Mouse (Mus musculus) hindbrain, embryonic 13.5 days (tissue): Measurements from ENCODE around the gene AL731706.1. TPM values are rescaled to one million over a fixed set of nuclear protein-coding genes. Genes with fewer than 3 reads are reported as not detected.
"Not testable (repeated sequence)": the region's sequence is repeated elsewhere in the genome, so short reads cannot be mapped to it uniquely, and the experiment has no call there.

Experiments
- ATAC-seq: fragments of 200-750 bp; cut with Nextera tagmentation; 2 replicates; pipeline ENCODE4 v1.8.0; 2017; ENCODE audit warnings: moderate TSS enrichment; ENCODE audit not compliant: low FRiP score
- H3K27ac ChIP-seq: fragments of 300-500 bp; sonication (generic); 2 replicates; pipeline ENCODE4 v1.5.1; 2015; ENCODE audit warnings: inconsistent platforms, mild to moderate bottlenecking, moderate library complexity
- H3K27me3 ChIP-seq: fragments of 300-500 bp; sonication (generic); 2 replicates; pipeline ENCODE4 v1.6.1; 2015; ENCODE audit warnings: mild to moderate bottlenecking, inconsistent platforms
- H3K36me3 ChIP-seq: fragments of 300-500 bp; sonication (generic); 2 replicates; pipeline ENCODE4 v1.6.1; 2015; ENCODE audit warnings: mild to moderate bottlenecking, inconsistent platforms
- H3K4me1 ChIP-seq: fragments of 300-500 bp; sonication (generic); replicated peaks from 2 replicates; pipeline ENCODE4 v1.6.1; 2015; ENCODE audit warnings: inconsistent platforms
- H3K4me2 ChIP-seq: fragments of 300-500 bp; sonication (generic); 2 replicates; pipeline ENCODE4 v1.6.1; 2015; ENCODE audit warnings: inconsistent platforms, mild to moderate bottlenecking, moderate library complexity
- H3K4me3 ChIP-seq: fragments of 300-500 bp; sonication (generic); 2 replicates; pipeline ENCODE4 v1.5.1; 2015; ENCODE audit warnings: mild to moderate bottlenecking, inconsistent platforms
- H3K9ac ChIP-seq: fragments of 300-500 bp; sonication (generic); 2 replicates; pipeline ENCODE4 v1.6.1; 2015; ENCODE audit warnings: mild to moderate bottlenecking, inconsistent platforms
- H3K9me3 ChIP-seq: fragments of 300-500 bp; sonication (generic); 2 replicates; pipeline ENCODE4 v1.6.1; 2016; ENCODE audit warnings: inconsistent platforms
- WGBS: fragments of 180-500 bp; shearing (Covaris S2); methylation state at CpG from one replicate; pipeline ENCODE4 v1.1.7; 2015; 5-methylcytosine and 5-hydroxymethylcytosine counted together
- polyA plus RNA-seq: library from polyadenylated mRNA; unstranded; fragments of >200 nt; fragmentation: Nextera tagmentation; extraction: Ambion mirVana; gene quantifications from 2 replicates; pipeline ENCODE4 v1.2.1, GENCODE M21; 2015

The AL731706.1 gene
- polyA plus RNA-seq, 1 experiment from 2014 or later: 23.0 TPM

DNA sequence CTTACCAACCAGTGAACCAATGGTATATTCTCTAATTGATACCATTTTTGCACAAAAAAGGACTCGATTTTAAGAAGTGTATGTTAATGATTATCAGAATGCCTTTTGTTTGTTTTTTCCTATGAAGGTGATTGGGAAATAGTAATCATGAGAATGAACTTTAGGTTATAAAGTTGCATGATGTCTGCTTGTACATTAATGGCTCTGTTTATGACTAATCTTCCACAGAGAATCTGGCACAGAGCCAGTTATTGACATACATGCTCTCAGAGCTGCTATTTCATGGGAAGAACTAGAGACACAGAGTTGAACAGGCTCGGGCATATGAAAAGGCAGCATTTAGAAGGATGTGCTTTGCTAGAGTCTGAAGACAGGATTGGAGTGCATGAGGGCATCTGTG, 4.9 kb upstream of the AL731706.1 start:
- no peaks in the 10 kb centered on the region for H3K36me3 ChIP-seq
- no peak overlapping the region for H3K27ac ChIP-seq
- no peak for ATAC-seq
- peaks cover 14% of the 10 kb centered on the region for H3K4me1 ChIP-seq
- no peak overlapping the region for H3K4me2 ChIP-seq
- 78% methylated on average over 2 of the region's 2 CpGs for WGBS
- no peak overlapping the region for H3K4me3 ChIP-seq
- no peaks in the 10 kb centered on the region for H3K27me3 ChIP-seq
- H3K9ac ChIP-seq: no peak overlapping the region
- H3K9me3 ChIP-seq: no peaks in the 10 kb centered on the region

GRCm38 (mm10) chr2:136894494-136894893, 3.3 kb upstream of the AL731706.1 start:
- H3K4me2 ChIP-seq: no peak overlapping the region
- H3K4me1 ChIP-seq: peaks cover 20% of the 10 kb centered on the region
- no peaks in the 10 kb centered on the region for H3K36me3 ChIP-seq
- no peak overlapping the region for H3K9ac ChIP-seq
- H3K27ac ChIP-seq: no peak overlapping the region
- H3K27me3 ChIP-seq: no peaks in the 10 kb centered on the region
- H3K9me3 ChIP-seq: no peaks in the 10 kb centered on the region
- H3K4me3 ChIP-seq: no peak overlapping the region
- no peak for ATAC-seq
- 60% methylated on average over 2 of the region's 2 CpGs for WGBS

DNA sequence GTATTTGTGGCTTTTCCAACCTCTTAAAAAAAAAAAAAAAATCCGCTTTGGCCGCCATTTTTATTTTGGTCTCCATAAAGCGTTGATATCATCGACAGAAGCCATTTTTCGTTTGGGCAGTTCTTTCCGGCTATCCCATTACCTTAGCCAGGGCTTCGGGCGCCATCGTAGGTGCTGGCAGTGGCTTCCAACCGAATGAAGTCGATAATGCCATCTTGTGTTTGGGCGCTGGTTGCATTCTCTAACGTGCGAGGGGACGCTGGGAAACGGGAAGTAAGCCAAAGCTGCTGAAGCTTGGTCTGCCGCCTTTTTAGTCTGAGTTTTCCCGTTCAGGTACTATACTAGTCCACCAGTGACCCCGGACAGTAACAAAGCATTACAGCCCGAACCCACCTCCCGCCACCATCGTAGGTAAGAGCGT, 772 bp upstream of the AL731706.1 start:
- Histone ChIP-seq H3K4me1 (peaks cover 23% of the 10 kb centered on the region), H3K4me3 (peak overlapping the region; percentile 68), H3K27ac (peak overlapping the region; percentile 96), H3K27me3 (no peaks in the 10 kb centered on the region), H3K4me2 (peak overlapping the region; percentile 53), H3K9me3 (no peaks in the 10 kb centered on the region), H3K9ac (peak overlapping the region; percentile 76), H3K36me3 (no peaks in the 10 kb centered on the region)
- ATAC-seq: peak; percentile 87
- WGBS: under 1% methylated on average over 23 of the region's 23 CpGs

DNA sequence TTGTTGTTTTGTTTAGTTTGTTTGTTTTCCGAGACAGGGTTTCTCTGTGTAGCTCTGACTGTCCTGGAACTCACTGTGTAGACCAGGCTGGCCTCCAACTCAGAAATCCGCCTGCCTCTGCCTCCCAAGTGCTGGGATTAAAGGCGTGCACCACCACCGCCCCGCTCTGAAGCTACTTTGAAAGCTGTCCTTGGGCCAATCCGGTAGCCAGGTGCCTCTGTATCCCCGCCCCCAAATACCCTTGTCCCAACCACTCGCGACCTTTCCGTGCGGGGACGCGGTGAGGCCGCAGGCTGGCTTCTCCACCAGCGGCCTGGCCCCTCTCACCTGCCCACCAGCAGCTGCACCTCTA, 497 bp downstream of the AL731706.1 start:
- H3K4me1 ChIP-seq: peaks cover 20% of the 10 kb centered on the region
- peak overlapping the region; percentile 80 for H3K9ac ChIP-seq
- peak overlapping the region; percentile 68 for H3K4me3 ChIP-seq
- 7% methylated on average over 15 of the region's 15 CpGs for WGBS
- not testable (repeated sequence) for H3K9me3 ChIP-seq, H3K27me3 ChIP-seq, H3K36me3 ChIP-seq
- H3K27ac ChIP-seq: peak overlapping the region; percentile 96
- peak; percentile 73; the same call in 1 of the 2 replicates for ATAC-seq
- H3K4me2 ChIP-seq: peak overlapping the region; percentile 55

DNA sequence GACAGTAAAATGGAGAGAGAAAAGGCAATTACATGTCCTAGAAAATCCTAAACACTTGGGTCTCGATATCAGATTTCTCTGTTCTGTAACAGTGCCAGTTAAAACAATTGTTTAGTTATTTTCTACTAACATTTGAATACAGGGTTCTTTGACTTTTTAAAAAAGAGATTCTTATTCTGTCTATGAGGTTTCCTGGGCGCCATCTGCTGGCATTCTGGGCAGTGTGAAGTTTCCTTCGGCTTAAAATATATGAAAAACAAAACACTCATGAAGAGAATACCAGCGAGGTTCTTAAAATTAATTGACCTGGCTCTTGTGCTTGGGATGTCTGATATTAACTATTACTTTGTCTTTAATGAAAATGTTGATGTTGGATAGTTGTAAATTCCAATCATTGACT, 4.3 kb downstream of the AL731706.1 start:
- Histone ChIP-seq H3K4me3 (no peak overlapping the region), H3K27me3 (no peaks in the 10 kb centered on the region), H3K27ac (no peak overlapping the region), H3K4me1 (peaks cover 9% of the 10 kb centered on the region), H3K9me3 (no peaks in the 10 kb centered on the region), H3K4me2 (no peak overlapping the region), H3K36me3 (peaks cover 18% of the 10 kb centered on the region), H3K9ac (no peak overlapping the region)
- no peak for ATAC-seq
- 66% methylated on average over 4 of the region's 4 CpGs for WGBS

DNA sequence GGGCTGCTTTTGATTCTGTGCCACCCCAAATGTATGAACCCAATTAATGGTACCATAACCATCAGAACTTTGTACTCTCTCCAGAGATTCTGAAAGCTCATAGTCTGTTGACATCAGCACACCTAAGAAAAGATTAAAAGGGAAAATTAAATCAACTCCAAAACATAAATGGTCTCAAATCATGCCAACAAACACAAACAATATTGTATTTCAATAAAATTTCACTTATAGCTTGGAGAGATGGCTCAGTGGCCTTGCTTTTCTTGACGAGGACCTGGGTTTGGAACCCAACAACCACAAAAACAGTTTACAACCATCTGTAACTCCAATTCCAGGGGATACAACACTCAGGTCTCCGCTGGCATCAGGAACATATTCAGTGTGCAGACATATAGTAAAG, 5.6 kb downstream of the AL731706.1 start, which contains the start of gene AL731706.2:
Gene AL731706.2, minus strand, starts transcription at position 101 of the 400 bp plus-strand sequence.
- Histone ChIP-seq H3K4me1 (peaks cover 9% of the 10 kb centered on the region), H3K4me3 (no peak within 1 kb of the TSS), H3K27me3 (no peaks in the 10 kb centered on the region), H3K9me3 (no peaks in the 10 kb centered on the region), H3K27ac (no peak within 1 kb of the TSS), H3K36me3 (peaks cover 30% of the 10 kb centered on the region), H3K9ac (no peak within 1 kb of the TSS), H3K4me2 (no peak within 1 kb of the TSS)
- 98% methylated on average over 2 of the region's 2 CpGs for WGBS
- ATAC-seq: no peak

- no peaks in the 10 kb centered on the region for H3K36me3 ChIP-seq
- H3K9ac ChIP-seq: no peak overlapping the region; the same call in 1 of the 2 replicates
- H3K4me1 ChIP-seq: peaks cover 18% of the 10 kb centered on the region
- H3K9me3 ChIP-seq: no peaks in the 10 kb centered on the region
- no peak overlapping the region for H3K4me3 ChIP-seq
- WGBS: 11% methylated on average over 5 of the region's 5 CpGs
- H3K4me2 ChIP-seq: no peak overlapping the region
- H3K27me3 ChIP-seq: no peaks in the 10 kb centered on the region
- H3K27ac ChIP-seq: peak overlapping the region; percentile 70
- ATAC-seq: peak; percentile 36; the same call in 1 of the 2 replicates
Observed at GRCm38 (mm10) chr2:136854543-136855388, 36.4 kb downstream of the AL731706.1 start.

- no peak overlapping the region for H3K27ac ChIP-seq
- no peaks in the 10 kb centered on the region for H3K9me3 ChIP-seq
- 78% methylated on average over 3 of the region's 3 CpGs for WGBS
- H3K4me3 ChIP-seq: no peak overlapping the region
- no peak overlapping the region for H3K4me2 ChIP-seq
- peaks cover 15% of the 10 kb centered on the region for H3K4me1 ChIP-seq
- no peaks in the 10 kb centered on the region for H3K36me3 ChIP-seq
- no peaks in the 10 kb centered on the region for H3K27me3 ChIP-seq
- no peak overlapping the region for H3K9ac ChIP-seq
- no peak for ATAC-seq
Observed at GRCm38 (mm10) chr2:136850366-136850765, 40.8 kb downstream of the AL731706.1 start.

- no peak overlapping the region for H3K4me2 ChIP-seq
- H3K4me3 ChIP-seq: no peak overlapping the region
- H3K4me1 ChIP-seq: no peaks in the 10 kb centered on the region
- H3K36me3 ChIP-seq: no peaks in the 10 kb centered on the region
- no peak for ATAC-seq
- no peaks in the 10 kb centered on the region for H3K27me3 ChIP-seq
- H3K27ac ChIP-seq: no peak overlapping the region
- H3K9me3 ChIP-seq: no peaks in the 10 kb centered on the region
- WGBS: 66% methylated on average over 1 of the region's 1 CpGs
- no peak overlapping the region for H3K9ac ChIP-seq
Observed at GRCm38 (mm10) chr2:136837994-136838393, 53.2 kb downstream of the AL731706.1 start.

DNA sequence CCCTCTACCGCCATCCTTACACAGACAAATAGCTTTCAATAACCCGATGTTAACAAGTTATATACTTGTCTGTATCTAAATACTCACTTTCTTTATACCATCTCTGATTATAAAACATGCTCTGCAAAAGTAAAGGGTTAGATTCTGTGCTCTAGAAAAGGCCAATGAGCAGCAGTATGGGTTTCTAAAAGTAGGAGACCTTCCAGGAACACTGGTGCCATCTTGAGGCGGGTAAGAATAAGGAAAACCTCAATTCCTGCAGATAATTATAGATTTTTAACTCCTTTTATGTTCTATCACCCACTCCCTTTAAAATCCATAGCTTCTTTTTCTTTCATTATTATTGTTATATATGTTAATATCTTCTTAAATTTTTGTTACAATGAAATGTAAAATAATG, 55.3 kb downstream of the AL731706.1 start:
- WGBS: 68% methylated on average over 3 of the region's 3 CpGs
- Histone ChIP-seq H3K27ac (no peak overlapping the region), H3K9me3 (no peaks in the 10 kb centered on the region), H3K4me2 (no peak overlapping the region), H3K4me1 (no peaks in the 10 kb centered on the region), H3K9ac (no peak overlapping the region), H3K4me3 (no peak overlapping the region), H3K27me3 (no peaks in the 10 kb centered on the region), H3K36me3 (no peaks in the 10 kb centered on the region)
- no peak for ATAC-seq

DNA sequence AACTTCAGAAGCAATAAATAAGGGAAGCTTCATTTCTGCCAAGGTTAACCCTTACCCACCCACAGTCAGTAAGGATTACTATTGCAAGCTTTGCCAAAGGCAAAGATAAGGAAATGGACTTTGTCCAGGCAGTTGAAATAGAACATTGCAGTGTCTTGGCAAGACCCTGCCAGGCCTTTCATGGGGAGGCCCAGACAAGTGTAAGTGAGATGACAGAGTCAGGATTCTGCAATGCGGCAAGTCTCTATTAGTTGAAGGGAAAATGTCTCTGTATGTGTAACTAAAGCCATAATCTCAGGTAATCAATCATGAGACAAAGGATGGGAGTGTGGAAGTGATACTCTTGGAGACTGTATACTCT, 56.5 kb downstream of the AL731706.1 start:
- Histone ChIP-seq H3K36me3 (no peaks in the 10 kb centered on the region), H3K27me3 (no peaks in the 10 kb centered on the region), H3K4me2 (no peak overlapping the region), H3K4me3 (no peak overlapping the region), H3K4me1 (no peaks in the 10 kb centered on the region), H3K9me3 (no peaks in the 10 kb centered on the region), H3K9ac (no peak overlapping the region), H3K27ac (no peak overlapping the region)
- 98% methylated on average over 1 of the region's 1 CpGs for WGBS
- ATAC-seq: no peak

DNA sequence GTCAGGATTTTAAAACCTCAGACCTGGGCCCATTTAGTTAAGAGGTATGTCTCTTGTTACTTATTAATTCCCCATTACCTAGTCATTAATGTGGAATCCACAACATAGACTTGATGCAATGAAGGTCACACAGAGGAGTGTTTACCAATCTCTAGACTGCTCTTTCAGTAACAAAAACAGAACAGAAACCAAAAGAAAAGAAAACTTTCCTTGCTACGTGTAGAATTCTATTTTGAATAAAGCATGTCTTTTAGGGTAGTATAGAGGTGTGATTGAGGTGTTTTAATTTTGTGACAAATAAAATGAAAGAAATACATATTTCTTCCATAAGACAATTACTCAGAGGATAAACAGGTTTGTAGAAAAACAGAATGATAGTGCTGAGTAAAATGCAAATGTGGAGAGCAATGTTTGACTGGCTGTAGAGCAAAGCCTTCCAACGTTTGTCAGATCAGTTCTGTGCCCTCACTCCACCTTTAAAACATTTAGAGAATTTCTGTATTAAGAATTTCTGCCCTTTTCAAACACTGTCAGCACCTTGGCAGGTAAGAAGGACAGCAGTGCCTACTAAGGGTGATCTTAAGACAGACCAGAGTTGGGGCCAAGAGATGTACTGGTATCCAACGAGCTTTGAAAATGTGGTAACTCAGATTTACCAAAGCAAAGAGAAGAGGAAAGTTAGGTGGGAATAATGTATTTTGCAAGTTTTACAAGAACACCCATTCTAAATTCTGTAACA, 57.0 kb downstream of the AL731706.1 start:
- H3K27ac ChIP-seq: no peak overlapping the region
- no peaks in the 10 kb centered on the region for H3K36me3 ChIP-seq
- ATAC-seq: no peak
- WGBS: 80% methylated on average over 3 of the region's 3 CpGs
- no peaks in the 10 kb centered on the region for H3K9me3 ChIP-seq
- no peaks in the 10 kb centered on the region for H3K27me3 ChIP-seq
- H3K4me3 ChIP-seq: no peak overlapping the region
- no peaks in the 10 kb centered on the region for H3K4me1 ChIP-seq
- no peak overlapping the region for H3K4me2 ChIP-seq
- no peak overlapping the region for H3K9ac ChIP-seq
